Mouse (Mus musculus): ENCODE measurements around the gene Rpn1.

GRCm38 (mm10) chr6:88067722-88068121, 16.6 kb upstream of the Rpn1 start:
- TF ChIP-seq POLR2A (IDR thresholded peaks at IDR 0.05; ENCODE audit: insufficient read length, low read depth), result no peak
- no peak for TF ChIP-seq MAX (IDR thresholded peaks at IDR 0.05; ENCODE audit: low read depth)
- TF ChIP-seq TCF12 (IDR thresholded peaks at IDR 0.05; ENCODE audit: insufficient read depth, poor library complexity, severe bottlenecking), result no peak
- TF ChIP-seq E2F4 (IDR thresholded peaks at IDR 0.05; ENCODE audit: insufficient read depth), result no peak

Data from myocyte (in vitro differentiated cells).